ENCODE assay signal across 1 mouse cellular context in the genomic region with DNA sequence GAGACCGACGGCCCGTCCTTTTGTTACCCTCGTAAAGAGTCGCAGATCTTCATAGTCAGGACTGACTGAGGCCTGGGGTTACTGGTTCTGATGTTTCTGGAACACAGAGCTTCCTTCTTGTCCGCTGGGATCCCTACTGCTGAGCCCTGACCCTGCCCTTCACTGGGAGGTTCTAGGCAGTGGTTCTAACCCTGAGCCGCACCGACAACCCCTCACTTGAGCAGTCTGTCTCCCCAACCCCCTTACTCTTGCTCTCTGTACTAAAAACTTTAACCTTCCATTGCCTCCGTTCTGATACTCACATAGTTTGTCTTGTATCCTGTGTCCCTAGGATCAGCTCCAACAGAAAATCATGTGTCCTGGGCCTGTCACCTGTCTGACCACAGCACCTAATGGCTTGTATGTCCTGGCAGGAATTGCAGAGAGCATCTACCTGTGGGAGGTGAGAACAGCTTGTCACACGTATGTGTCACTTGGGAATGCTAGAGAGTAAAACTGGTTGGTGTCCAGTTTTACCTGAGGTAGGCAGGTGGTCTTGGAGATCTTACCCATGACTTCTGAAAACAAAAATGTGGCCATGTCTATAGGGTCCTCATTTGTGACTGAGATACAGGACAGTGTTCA.
TF ChIP-seq lines count a peak whose summit lies in the region.

No protein-coding gene starts in this region.

TF ChIP-seq in ES-E14, 5 proteins besides CTCF, POLR2A, EP300 and RAD21:
- TF ChIP-seq CHD2 (IDR thresholded peaks at IDR 0.05; ENCODE audit: low read depth, low read length), result no peak
- no peak for TF ChIP-seq HCFC1 (IDR thresholded peaks at IDR 0.05; ENCODE audit: borderline replicate concordance, insufficient read depth, low read length)
- no peak for TF ChIP-seq ZNF384 (IDR thresholded peaks at IDR 0.05; ENCODE audit: low read depth, low read length)
- TF ChIP-seq ZC3H11A (IDR thresholded peaks at IDR 0.05; ENCODE audit: borderline replicate concordance, low read depth, low read length), result no peak
- no peak for TF ChIP-seq MAFK (IDR thresholded peaks at IDR 0.05; ENCODE audit: insufficient read depth, low read depth, low read length)
